Mouse (Mus musculus): ENCODE measurements around the gene Vac14. TPM values are rescaled to one million over a fixed set of nuclear protein-coding genes. Genes with fewer than 3 reads are reported as not detected.

Vac14 gene
- polyA plus RNA-seq (2014; fragmentation: Nextera tagmentation; extraction: Ambion mirVana): 30.8 and 35.5 TPM in 2 replicates

- ATAC-seq (ENCODE audit: insufficient read depth, low FRiP score, low TSS enrichment) (peak; percentile 96), DNase-seq (ENCODE audit: low spot score) (peak; percentile 97)
- Histone ChIP-seq H3K4me1 (ENCODE audit: control insufficient read depth, insufficient read depth, low read length) (peaks cover 9% of the 10 kb centered on the region), H3K27ac (ENCODE audit: low read depth, low read length) (no peak within 1 kb of the TSS), H3K27me3 (ENCODE audit: control insufficient read depth, insufficient read depth, low read length) (no peaks in the 10 kb centered on the region), H3K36me3 (ENCODE audit: control insufficient read depth, insufficient read depth, low read length) (no peaks in the 10 kb centered on the region), H3K9ac (ENCODE audit: low read length) (peak within 1 kb of the TSS; percentile 63), H3K4me3 (ENCODE audit: low read depth, low read length) (peak within 1 kb of the TSS; percentile 87), H3K4me2 (ENCODE audit: low read depth) (peak within 1 kb of the TSS; percentile 83), H3K9me3 (ENCODE audit: control insufficient read depth, low read length) (no peaks in the 10 kb centered on the region)
- WGBS: under 1% methylated on average over 67 of the region's 67 CpGs
Measured at GRCm38 (mm10) chr8:110618391-110619207, at the start of gene Vac14. TSS of gene Vac14 (plus strand) at chr8:110618585.

GRCm38 (mm10) chr8:110592641-110593040, 25.7 kb upstream of the Vac14 start:
- Histone ChIP-seq H3K36me3 (ENCODE audit: control insufficient read depth, insufficient read depth, low read length) (no peaks in the 10 kb centered on the region), H3K4me1 (ENCODE audit: control insufficient read depth, insufficient read depth, low read length) (no peaks in the 10 kb centered on the region), H3K27me3 (ENCODE audit: control insufficient read depth, insufficient read depth, low read length) (no peaks in the 10 kb centered on the region), H3K9ac (ENCODE audit: low read length) (no peak overlapping the region), H3K4me2 (ENCODE audit: low read depth) (no peak overlapping the region), H3K27ac (ENCODE audit: low read depth, low read length) (no peak overlapping the region), H3K4me3 (ENCODE audit: low read depth, low read length) (no peak overlapping the region), H3K9me3 (ENCODE audit: control insufficient read depth, low read length) (no peaks in the 10 kb centered on the region)
- ATAC-seq (ENCODE audit: insufficient read depth, low FRiP score, low TSS enrichment): no peak
- no peak for DNase-seq (ENCODE audit: low spot score)
- WGBS: 75% methylated on average over 9 of the region's 9 CpGs

GRCm38 (mm10) chr8:110594164-110594563, 24.2 kb upstream of the Vac14 start:
- Histone ChIP-seq H3K9me3 (ENCODE audit: control insufficient read depth, low read length) (no peaks in the 10 kb centered on the region), H3K36me3 (ENCODE audit: control insufficient read depth, insufficient read depth, low read length) (no peaks in the 10 kb centered on the region), H3K4me1 (ENCODE audit: control insufficient read depth, insufficient read depth, low read length) (no peaks in the 10 kb centered on the region), H3K27me3 (ENCODE audit: control insufficient read depth, insufficient read depth, low read length) (no peaks in the 10 kb centered on the region), H3K4me3 (ENCODE audit: low read depth, low read length) (no peak overlapping the region), H3K9ac (ENCODE audit: low read length) (no peak overlapping the region), H3K27ac (ENCODE audit: low read depth, low read length) (no peak overlapping the region), H3K4me2 (ENCODE audit: low read depth) (no peak overlapping the region)
- DNase-seq (ENCODE audit: low spot score): no peak
- no peak for ATAC-seq (ENCODE audit: insufficient read depth, low FRiP score, low TSS enrichment)
- WGBS: 92% methylated on average over 6 of the region's 6 CpGs

- no peak overlapping the region for H3K4me3 ChIP-seq (ENCODE audit: low read depth, low read length)
- no peak overlapping the region for H3K4me2 ChIP-seq (ENCODE audit: low read depth)
- 0% methylated on average over 1 of the region's 1 CpGs for WGBS
- peak; percentile 35 for DNase-seq (ENCODE audit: low spot score)
- H3K36me3 ChIP-seq (ENCODE audit: control insufficient read depth, insufficient read depth, low read length): no peaks in the 10 kb centered on the region
- no peaks in the 10 kb centered on the region for H3K27me3 ChIP-seq (ENCODE audit: control insufficient read depth, insufficient read depth, low read length)
- no peaks in the 10 kb centered on the region for H3K4me1 ChIP-seq (ENCODE audit: control insufficient read depth, insufficient read depth, low read length)
- H3K9me3 ChIP-seq (ENCODE audit: control insufficient read depth, low read length): no peaks in the 10 kb centered on the region
- no peak overlapping the region for H3K27ac ChIP-seq (ENCODE audit: low read depth, low read length)
- no peak for ATAC-seq (ENCODE audit: insufficient read depth, low FRiP score, low TSS enrichment)
- no peak overlapping the region for H3K9ac ChIP-seq (ENCODE audit: low read length)
Measured at GRCm38 (mm10) chr8:110604556-110604955, 13.8 kb upstream of the Vac14 start.

- H3K36me3 ChIP-seq (ENCODE audit: control insufficient read depth, insufficient read depth, low read length): no peaks in the 10 kb centered on the region
- WGBS: 64% methylated on average over 6 of the region's 6 CpGs
- no peak overlapping the region for H3K9ac ChIP-seq (ENCODE audit: low read length)
- H3K4me3 ChIP-seq (ENCODE audit: low read depth, low read length): no peak overlapping the region
- H3K27me3 ChIP-seq (ENCODE audit: control insufficient read depth, insufficient read depth, low read length): no peaks in the 10 kb centered on the region
- H3K9me3 ChIP-seq (ENCODE audit: control insufficient read depth, low read length): no peaks in the 10 kb centered on the region
- no peak overlapping the region for H3K27ac ChIP-seq (ENCODE audit: low read depth, low read length)
- no peak overlapping the region for H3K4me2 ChIP-seq (ENCODE audit: low read depth)
- DNase-seq (ENCODE audit: low spot score): peak; percentile 4
- ATAC-seq (ENCODE audit: insufficient read depth, low FRiP score, low TSS enrichment): no peak
- H3K4me1 ChIP-seq (ENCODE audit: control insufficient read depth, insufficient read depth, low read length): no peaks in the 10 kb centered on the region
Measured at GRCm38 (mm10) chr8:110605401-110606015, 12.9 kb upstream of the Vac14 start.

GRCm38 (mm10) chr8:110615730-110616129, 2.7 kb upstream of the Vac14 start:
- Histone ChIP-seq H3K36me3 (ENCODE audit: control insufficient read depth, insufficient read depth, low read length) (no peaks in the 10 kb centered on the region), H3K4me3 (ENCODE audit: low read depth, low read length) (no peak overlapping the region), H3K9ac (ENCODE audit: low read length) (no peak overlapping the region), H3K4me2 (ENCODE audit: low read depth) (no peak overlapping the region), H3K9me3 (ENCODE audit: control insufficient read depth, low read length) (no peaks in the 10 kb centered on the region), H3K27ac (ENCODE audit: low read depth, low read length) (no peak overlapping the region), H3K27me3 (ENCODE audit: control insufficient read depth, insufficient read depth, low read length) (no peaks in the 10 kb centered on the region), H3K4me1 (ENCODE audit: control insufficient read depth, insufficient read depth, low read length) (peaks cover 9% of the 10 kb centered on the region)
- DNase-seq (ENCODE audit: low spot score) (no peak), ATAC-seq (ENCODE audit: insufficient read depth, low FRiP score, low TSS enrichment) (no peak)
- WGBS: 72% methylated on average over 3 of the region's 3 CpGs

GRCm38 (mm10) chr8:110617801-110618358, 505 bp upstream of the Vac14 start:
- WGBS: 24% methylated on average over 14 of the region's 14 CpGs
- no peaks in the 10 kb centered on the region for H3K9me3 ChIP-seq (ENCODE audit: control insufficient read depth, low read length)
- no peak for DNase-seq (ENCODE audit: low spot score)
- H3K27me3 ChIP-seq (ENCODE audit: control insufficient read depth, insufficient read depth, low read length): no peaks in the 10 kb centered on the region
- H3K27ac ChIP-seq (ENCODE audit: low read depth, low read length): no peak overlapping the region
- H3K36me3 ChIP-seq (ENCODE audit: control insufficient read depth, insufficient read depth, low read length): no peaks in the 10 kb centered on the region
- H3K4me1 ChIP-seq (ENCODE audit: control insufficient read depth, insufficient read depth, low read length): peaks cover 9% of the 10 kb centered on the region
- H3K4me2 ChIP-seq (ENCODE audit: low read depth): peak overlapping the region; percentile 83
- peak overlapping the region; percentile 35; the same call in 1 of the 2 replicates for H3K9ac ChIP-seq (ENCODE audit: low read length)
- peak overlapping the region; percentile 87 for H3K4me3 ChIP-seq (ENCODE audit: low read depth, low read length)
- ATAC-seq (ENCODE audit: insufficient read depth, low FRiP score, low TSS enrichment): peak; percentile 55

GRCm38 (mm10) chr8:110619208-110619574, 806 bp downstream of the Vac14 start:
- DNase-seq (ENCODE audit: low spot score): no peak
- Histone ChIP-seq H3K4me2 (ENCODE audit: low read depth) (peak overlapping the region; percentile 83), H3K4me3 (ENCODE audit: low read depth, low read length) (peak overlapping the region; percentile 87), H3K9ac (ENCODE audit: low read length) (peak overlapping the region; percentile 63), H3K36me3 (ENCODE audit: control insufficient read depth, insufficient read depth, low read length) (no peaks in the 10 kb centered on the region), H3K9me3 (ENCODE audit: control insufficient read depth, low read length) (no peaks in the 10 kb centered on the region), H3K4me1 (ENCODE audit: control insufficient read depth, insufficient read depth, low read length) (peaks cover 9% of the 10 kb centered on the region), H3K27ac (ENCODE audit: low read depth, low read length) (no peak overlapping the region), H3K27me3 (ENCODE audit: control insufficient read depth, insufficient read depth, low read length) (no peaks in the 10 kb centered on the region)
- WGBS: 32% methylated on average over 8 of the region's 8 CpGs
- ATAC-seq (ENCODE audit: insufficient read depth, low FRiP score, low TSS enrichment): no peak

Measured in neural tube, embryonic 11.5 days (tissue).